Mouse (Mus musculus): Measurements from ENCODE around the gene Gm29133. TPM values are rescaled to one million over a fixed set of nuclear protein-coding genes. Genes with fewer than 3 reads are reported as not detected.

Gene Gm29133
- not detected in 2 replicates for polyA plus RNA-seq (2015; fragmentation: Nextera tagmentation; extraction: Ambion mirVana)

DNA sequence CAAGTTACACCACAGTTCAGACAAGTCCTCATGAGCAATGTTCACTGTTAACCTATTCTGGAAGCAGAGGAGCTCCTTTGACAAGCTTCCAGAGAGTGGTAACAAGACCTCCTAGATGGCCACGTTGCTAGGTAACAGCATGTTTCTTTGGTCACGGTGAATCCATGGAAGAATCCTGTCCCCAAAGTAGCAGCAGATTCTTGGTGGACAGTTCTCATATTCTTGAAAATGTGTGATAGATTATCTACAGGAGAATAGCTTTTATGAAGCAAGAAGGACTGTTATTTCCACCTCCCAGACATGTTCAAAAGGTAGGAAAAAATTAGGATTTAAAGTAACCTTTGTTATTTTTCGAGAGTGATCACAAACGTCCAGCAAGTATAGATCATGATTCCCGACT is at the start of gene Gm29133:
Gene Gm29133 (plus strand): TSS at position 301 of the 400 bp plus-strand sequence.
- no peak within 1 kb of the TSS for H3K4me2 ChIP-seq (replicated peaks)
- no peak within 1 kb of the TSS for H3K9ac ChIP-seq (replicated peaks)
- no peak for ATAC-seq (replicated peaks)
- H3K4me1 ChIP-seq = no peaks in the 10 kb centered on the region
- no peaks in the 10 kb centered on the region for H3K9me3 ChIP-seq
- no peaks in the 10 kb centered on the region for H3K27me3 ChIP-seq
- no peak within 1 kb of the TSS for H3K4me3 ChIP-seq
- H3K27ac ChIP-seq (replicated peaks) = no peak within 1 kb of the TSS
- no peaks in the 10 kb centered on the region for H3K36me3 ChIP-seq
- WGBS = 75% methylated on average over 5 of the region's 5 CpGs

DNA sequence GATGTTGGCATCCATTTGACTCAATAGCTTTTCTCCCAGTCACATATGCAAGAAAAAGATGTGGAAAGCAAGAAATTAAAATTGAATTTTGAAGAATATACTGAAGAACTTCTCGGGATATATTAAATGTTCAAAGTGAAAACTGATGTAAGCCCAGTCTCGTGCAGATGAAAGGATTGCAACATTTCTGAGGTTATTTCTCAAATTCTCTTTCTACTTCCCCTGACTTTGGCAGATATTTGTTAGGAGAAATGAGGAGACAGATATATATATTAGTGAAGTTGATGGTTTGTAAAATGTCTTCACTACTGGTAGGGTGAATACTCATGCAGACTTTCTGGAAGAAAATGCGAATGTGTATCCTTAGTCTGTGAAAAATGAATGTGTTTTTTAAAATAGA is 48.9 kb upstream of the Gm29133 start:
- Histone ChIP-seq H3K9me3 (no peaks in the 10 kb centered on the region), H3K9ac (replicated peaks) (no peak overlapping the region), H3K4me1 (no peaks in the 10 kb centered on the region), H3K27me3 (no peaks in the 10 kb centered on the region), H3K36me3 (no peaks in the 10 kb centered on the region), H3K4me3 (no peak overlapping the region), H3K27ac (replicated peaks) (no peak overlapping the region), H3K4me2 (replicated peaks) (no peak overlapping the region)
- ATAC-seq (replicated peaks) = no peak
- WGBS = 91% methylated on average over 3 of the region's 3 CpGs

DNA sequence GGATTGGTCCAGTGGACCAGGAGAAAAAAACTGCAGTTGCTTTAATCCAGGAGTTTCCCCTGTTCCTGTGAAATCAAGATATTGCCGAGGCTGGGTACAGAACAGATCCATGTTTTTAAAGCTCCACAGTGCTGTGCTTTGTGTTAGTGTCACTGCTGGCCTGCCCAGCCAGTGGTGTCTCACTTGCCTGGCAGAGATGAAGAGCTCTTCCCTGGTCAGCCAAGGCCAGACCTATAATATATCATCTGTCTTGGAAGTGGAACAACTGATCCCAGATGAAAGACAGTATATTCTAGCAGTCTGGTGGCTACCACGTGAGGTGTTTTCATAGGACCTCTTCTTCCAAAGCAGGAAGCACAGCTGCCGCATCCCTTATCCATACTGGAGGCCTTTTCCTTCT is 46.7 kb upstream of the Gm29133 start:
- H3K4me3 ChIP-seq = no peak overlapping the region
- H3K27me3 ChIP-seq = no peaks in the 10 kb centered on the region
- no peak overlapping the region for H3K9ac ChIP-seq (replicated peaks)
- H3K4me1 ChIP-seq = no peaks in the 10 kb centered on the region
- H3K9me3 ChIP-seq = no peaks in the 10 kb centered on the region
- no peaks in the 10 kb centered on the region for H3K36me3 ChIP-seq
- H3K4me2 ChIP-seq (replicated peaks) = no peak overlapping the region
- WGBS = 84% methylated on average over 3 of the region's 3 CpGs
- ATAC-seq (replicated peaks) = no peak
- H3K27ac ChIP-seq (replicated peaks) = no peak overlapping the region

DNA sequence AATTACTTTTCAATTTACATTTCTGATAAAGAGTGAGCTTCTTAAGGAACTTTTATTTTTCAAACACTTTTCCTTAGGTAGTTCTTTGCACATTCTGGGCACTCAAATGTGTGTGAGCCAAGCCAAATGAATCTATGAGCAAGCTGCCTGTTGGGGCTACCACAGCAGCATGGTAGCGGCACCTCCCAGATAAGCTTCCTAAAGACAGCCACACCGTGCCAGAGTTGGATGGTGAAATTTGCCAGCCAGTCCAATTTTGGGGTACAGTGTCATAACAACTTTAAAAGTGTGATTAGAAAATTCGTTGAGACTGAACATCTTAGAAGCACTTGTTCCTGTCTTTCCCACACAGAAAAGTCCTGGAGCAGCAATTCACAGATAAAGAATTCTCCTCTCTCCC is 41.5 kb upstream of the Gm29133 start:
- WGBS = 59% methylated on average over 3 of the region's 3 CpGs
- no peak overlapping the region for H3K4me3 ChIP-seq
- H3K4me2 ChIP-seq (replicated peaks) = no peak overlapping the region
- no peaks in the 10 kb centered on the region for H3K9me3 ChIP-seq
- no peaks in the 10 kb centered on the region for H3K27me3 ChIP-seq
- no peaks in the 10 kb centered on the region for H3K36me3 ChIP-seq
- no peaks in the 10 kb centered on the region for H3K4me1 ChIP-seq
- ATAC-seq (replicated peaks) = no peak
- H3K9ac ChIP-seq (replicated peaks) = no peak overlapping the region
- H3K27ac ChIP-seq (replicated peaks) = no peak overlapping the region

- Histone ChIP-seq H3K27me3 (no peaks in the 10 kb centered on the region), H3K4me2 (replicated peaks) (no peak overlapping the region), H3K27ac (replicated peaks) (no peak overlapping the region), H3K4me1 (no peaks in the 10 kb centered on the region), H3K9ac (replicated peaks) (no peak overlapping the region), H3K9me3 (no peaks in the 10 kb centered on the region), H3K4me3 (no peak overlapping the region), H3K36me3 (no peaks in the 10 kb centered on the region)
- 65% methylated on average over 3 of the region's 3 CpGs for WGBS
- ATAC-seq (replicated peaks) = no peak
Observed at GRCm38 (mm10) chr3:75713678-75714295, 34.2 kb upstream of the Gm29133 start.

DNA sequence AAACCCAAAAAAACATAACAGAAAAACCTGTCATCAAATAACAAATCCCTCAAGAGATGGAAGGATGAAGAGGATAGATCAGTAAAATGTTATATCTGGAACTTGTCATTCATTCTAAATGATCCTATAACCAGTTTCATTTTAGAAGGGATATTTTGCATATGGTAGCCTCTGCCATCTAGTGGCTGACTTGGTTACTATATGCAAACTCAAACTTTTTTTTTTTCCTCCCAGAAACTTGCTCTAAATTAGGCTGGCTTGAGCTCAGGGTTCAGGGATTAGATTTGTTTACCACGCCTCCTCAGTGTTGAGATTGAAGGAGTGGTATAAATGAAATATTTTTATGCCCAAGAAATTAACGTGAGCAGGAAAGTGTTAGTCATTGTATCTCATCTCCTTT is 27.3 kb upstream of the Gm29133 start:
- no peak overlapping the region for H3K27ac ChIP-seq (replicated peaks)
- 27% methylated on average over 2 of the region's 2 CpGs for WGBS
- H3K9ac ChIP-seq (replicated peaks) = no peak overlapping the region
- H3K4me2 ChIP-seq (replicated peaks) = no peak overlapping the region
- H3K9me3 ChIP-seq = no peaks in the 10 kb centered on the region
- H3K36me3 ChIP-seq = no peaks in the 10 kb centered on the region
- no peaks in the 10 kb centered on the region for H3K4me1 ChIP-seq
- peak; percentile 51; the same call in 1 of the 2 replicates for ATAC-seq (replicated peaks)
- no peak overlapping the region for H3K4me3 ChIP-seq
- H3K27me3 ChIP-seq = no peaks in the 10 kb centered on the region

DNA sequence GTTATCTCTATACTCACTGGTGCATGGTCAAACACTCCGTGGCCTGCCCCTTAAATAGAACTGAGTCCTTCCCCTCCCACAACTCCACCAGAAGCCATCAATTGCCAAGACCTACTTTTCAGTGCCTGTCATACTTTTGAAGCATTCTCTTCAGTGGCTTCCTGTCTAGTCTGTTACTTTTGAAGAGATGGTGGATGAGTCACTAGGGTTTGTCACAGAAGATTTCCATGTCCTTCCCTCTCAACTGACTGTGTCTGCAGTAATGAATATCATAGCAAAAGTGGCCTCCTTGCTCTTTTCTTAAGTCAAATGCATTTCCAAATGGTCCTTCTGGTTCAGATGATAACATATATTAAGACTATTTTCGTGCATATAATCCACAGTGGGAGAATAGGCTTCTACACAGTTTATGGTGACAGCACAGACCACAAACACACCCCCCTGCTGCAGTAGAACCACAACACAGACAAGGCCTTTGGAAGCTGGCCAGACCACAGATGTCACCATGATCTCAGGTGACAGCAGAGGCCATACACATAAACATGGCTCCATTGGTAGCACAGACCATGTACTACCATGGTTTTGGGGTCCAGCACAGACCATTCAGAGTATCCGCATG is 16.9 kb upstream of the Gm29133 start:
- 83% methylated on average over 3 of the region's 3 CpGs for WGBS
- no peak overlapping the region for H3K27ac ChIP-seq (replicated peaks)
- no peaks in the 10 kb centered on the region for H3K9me3 ChIP-seq
- no peaks in the 10 kb centered on the region for H3K27me3 ChIP-seq
- no peaks in the 10 kb centered on the region for H3K36me3 ChIP-seq
- no peaks in the 10 kb centered on the region for H3K4me1 ChIP-seq
- no peak overlapping the region for H3K4me3 ChIP-seq
- H3K4me2 ChIP-seq (replicated peaks) = no peak overlapping the region
- H3K9ac ChIP-seq (replicated peaks) = no peak overlapping the region
- no peak for ATAC-seq (replicated peaks)

DNA sequence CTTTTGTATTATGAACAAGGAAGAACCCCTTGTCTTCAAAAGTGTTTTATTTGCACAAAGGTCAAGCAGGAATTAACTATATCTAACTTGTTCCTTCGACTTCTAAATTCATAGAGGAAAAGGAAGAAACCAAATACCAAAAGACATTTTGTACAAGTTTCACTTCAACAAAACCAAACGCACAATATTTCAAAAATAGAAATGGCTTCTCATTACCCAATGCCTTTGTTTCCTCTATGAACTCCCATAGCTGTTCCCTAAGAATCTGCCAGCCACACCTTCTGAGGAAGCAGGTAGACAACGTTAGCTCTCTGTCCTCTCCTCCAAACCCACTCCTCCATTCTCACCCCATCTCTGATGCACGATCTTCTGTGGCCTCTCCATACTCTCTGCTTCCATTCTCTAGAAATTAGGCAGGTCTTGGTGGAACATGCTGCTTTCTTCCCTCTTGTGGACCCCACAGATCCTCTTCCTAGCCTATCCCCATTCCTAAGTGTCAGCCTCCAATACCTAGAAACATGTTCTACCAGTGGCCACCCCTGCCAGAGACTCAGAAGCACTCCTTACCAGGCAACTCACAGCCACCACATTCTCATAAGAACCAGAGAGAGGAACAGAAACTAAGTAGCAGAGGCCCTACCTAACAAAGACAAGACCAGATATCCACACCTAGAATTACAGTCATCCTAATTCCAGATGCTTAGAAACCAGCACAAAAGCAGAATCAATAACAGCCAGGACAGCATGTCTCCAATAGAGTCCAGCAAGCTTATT is 4.1 kb upstream of the Gm29133 start:
- 80% methylated on average over 4 of the region's 4 CpGs for WGBS
- H3K4me3 ChIP-seq = no peak overlapping the region

GRCm38 (mm10) chr3:75745343-75745742 is 2.7 kb upstream of the Gm29133 start:
- H3K27me3 ChIP-seq = no peaks in the 10 kb centered on the region
- H3K36me3 ChIP-seq = no peaks in the 10 kb centered on the region
- H3K4me3 ChIP-seq = no peak overlapping the region
- H3K4me2 ChIP-seq (replicated peaks) = no peak overlapping the region
- H3K27ac ChIP-seq (replicated peaks) = no peak overlapping the region
- WGBS = 65% methylated on average over 2 of the region's 2 CpGs
- H3K9me3 ChIP-seq = no peaks in the 10 kb centered on the region
- H3K4me1 ChIP-seq = no peaks in the 10 kb centered on the region
- no peak for ATAC-seq (replicated peaks)
- H3K9ac ChIP-seq (replicated peaks) = no peak overlapping the region

More for the DNA sequence above, 4.1 kb upstream of the Gm29133 start:
- no peak for ATAC-seq (replicated peaks)
- no peaks in the 10 kb centered on the region for H3K36me3 ChIP-seq
- H3K9ac ChIP-seq (replicated peaks) = no peak overlapping the region
- H3K27me3 ChIP-seq = no peaks in the 10 kb centered on the region
- H3K27ac ChIP-seq (replicated peaks) = no peak overlapping the region
- no peak overlapping the region for H3K4me2 ChIP-seq (replicated peaks)
- H3K4me1 ChIP-seq = no peaks in the 10 kb centered on the region
- H3K9me3 ChIP-seq = no peaks in the 10 kb centered on the region

DNA sequence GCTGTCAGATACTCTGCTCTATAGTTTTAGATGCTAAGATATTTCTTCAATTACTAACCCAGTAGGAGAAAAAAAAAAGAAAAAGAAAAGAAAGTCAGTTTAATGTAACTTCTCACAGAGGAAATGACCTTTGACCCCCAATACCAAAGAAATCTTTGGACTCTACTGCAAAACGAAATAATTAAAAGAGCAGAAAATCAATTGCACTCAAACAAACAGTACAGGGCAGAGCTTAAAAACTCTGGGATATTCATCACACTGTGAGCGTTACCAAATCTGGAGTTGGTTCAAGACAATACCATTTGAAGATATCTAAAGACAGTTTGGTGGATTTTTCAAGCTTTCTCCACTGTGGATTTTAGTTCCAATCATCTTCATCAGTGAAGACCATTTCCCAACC is 15.4 kb downstream of the Gm29133 start:
- H3K9me3 ChIP-seq = no peaks in the 10 kb centered on the region
- H3K36me3 ChIP-seq = no peaks in the 10 kb centered on the region
- H3K4me3 ChIP-seq = no peak overlapping the region
- no peak overlapping the region for H3K9ac ChIP-seq (replicated peaks)
- H3K4me1 ChIP-seq = no peaks in the 10 kb centered on the region
- 77% methylated on average over 2 of the region's 2 CpGs for WGBS
- no peak for ATAC-seq (replicated peaks)
- H3K27ac ChIP-seq (replicated peaks) = no peak overlapping the region
- H3K4me2 ChIP-seq (replicated peaks) = no peak overlapping the region
- no peaks in the 10 kb centered on the region for H3K27me3 ChIP-seq

GRCm38 (mm10) chr3:75774253-75774652 is 26.3 kb downstream of the Gm29133 start:
- no peak overlapping the region for H3K27ac ChIP-seq (replicated peaks)
- H3K36me3 ChIP-seq = no peaks in the 10 kb centered on the region

DNA sequence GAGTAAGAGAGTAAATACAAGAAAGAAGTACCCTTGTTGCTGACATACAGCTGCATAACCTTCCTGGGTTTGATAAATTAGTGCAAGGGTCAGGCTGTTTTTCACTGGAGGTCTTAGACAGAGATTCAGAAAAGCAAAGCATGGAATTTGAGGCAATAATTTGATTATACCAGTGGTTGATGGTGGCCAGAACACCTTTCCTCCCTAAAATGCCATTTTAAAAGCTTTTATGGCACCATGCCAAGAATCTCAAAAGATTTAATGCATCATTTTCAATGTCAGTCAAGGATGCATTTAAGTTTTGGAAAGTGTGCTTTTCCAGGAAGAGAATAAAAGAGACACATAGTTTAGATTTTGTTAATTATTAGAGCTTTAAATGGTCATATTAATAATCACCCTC is 60.0 kb downstream of the Gm29133 start:
- no peak overlapping the region for H3K4me2 ChIP-seq (replicated peaks)

More at GRCm38 (mm10) chr3:75774253-75774652, 26.3 kb downstream of the Gm29133 start:
- Histone ChIP-seq H3K9me3 (no peaks in the 10 kb centered on the region), H3K27me3 (no peaks in the 10 kb centered on the region), H3K4me2 (replicated peaks) (no peak overlapping the region), H3K4me1 (no peaks in the 10 kb centered on the region), H3K9ac (replicated peaks) (no peak overlapping the region), H3K4me3 (no peak overlapping the region)
- WGBS = 87% methylated on average over 2 of the region's 2 CpGs
- no peak for ATAC-seq (replicated peaks)

More for the DNA sequence above, 60.0 kb downstream of the Gm29133 start:
- H3K9me3 ChIP-seq = no peaks in the 10 kb centered on the region
- H3K4me3 ChIP-seq = no peak overlapping the region
- H3K9ac ChIP-seq (replicated peaks) = no peak overlapping the region
- no peak overlapping the region for H3K27ac ChIP-seq (replicated peaks)
- no peaks in the 10 kb centered on the region for H3K36me3 ChIP-seq
- H3K4me1 ChIP-seq = no peaks in the 10 kb centered on the region
- no peak for ATAC-seq (replicated peaks)
- H3K27me3 ChIP-seq = no peaks in the 10 kb centered on the region
